Mouse (Mus musculus) retina, adult 2 months (tissue): ENCODE data around the gene Ncdn.

Source experiments
- DNase-seq: peaks from one replicate; pipeline ENCODE4 v3.0.0-alpha.2; 2012; ENCODE audit warnings: low read depth, low spot score

Gene Ncdn

GRCm38 (mm10) chr4:126732111-126732510 is 21.1 kb downstream of the Ncdn start:
- DNase-seq = no peak

- DNase-seq = no peak
Observed at GRCm38 (mm10) chr4:126707439-126707826, 45.8 kb downstream of the Ncdn start.

GRCm38 (mm10) chr4:126706630-126707438 is 46.4 kb downstream of the Ncdn start:
- DNase-seq = no peak

GRCm38 (mm10) chr4:126696908-126697307 is 56.3 kb downstream of the Ncdn start:
- DNase-seq = no peak
